ENCODE assay signal across 15 mouse cellular contexts in genomic region chr9:96142499-96142898, GRCm38 (mm10).
"Had no signal": no experiment of that assay in that cellular context is flagged by ENCODE, and none has a peak within 500 bp of the region (broad histone marks: within the 10 kb centered on the region; RNA-seq: fewer than 3 reads in every experiment).

No protein-coding gene starts in this region.

- DNase-seq: kidney, postnatal 25 days; lung, adult 2 months; lung, postnatal 36 days; thymus, adult 2 months; thymus, postnatal 25 days had no signal

- H3K27ac ChIP-seq: left cerebral cortex, adult 2 months; limb, embryonic 10.5 days; liver, embryonic 15.5 days; midbrain, embryonic 10.5 days; neural tube, embryonic 12.5 days; stomach, embryonic 15.5 days had no signal

- H3K9ac ChIP-seq: liver, embryonic 15.5 days; neural tube, embryonic 12.5 days; stomach, embryonic 15.5 days had no signal

- H3K36me3 ChIP-seq: liver, embryonic 15.5 days; midbrain, embryonic 10.5 days; neural tube, embryonic 12.5 days had no signal

- H3K4me1 ChIP-seq: limb, embryonic 10.5 days; liver, embryonic 15.5 days; neural tube, embryonic 12.5 days; stomach, embryonic 15.5 days had no signal

- ATAC-seq: intestine, postnatal 0 days; lung, postnatal 0 days had no signal

- H3K4me3 ChIP-seq: left cerebral cortex, adult 2 months; limb, embryonic 10.5 days; liver, embryonic 15.5 days; midbrain, embryonic 10.5 days; myocyte; neural tube, embryonic 12.5 days; stomach, embryonic 15.5 days had no signal

- H3K9me3 ChIP-seq: limb, embryonic 10.5 days; liver, embryonic 15.5 days; midbrain, embryonic 10.5 days; neural tube, embryonic 12.5 days; stomach, embryonic 15.5 days had no signal

- H3K4me2 ChIP-seq: liver, embryonic 11.5 days; liver, embryonic 15.5 days; neural tube, embryonic 12.5 days; stomach, embryonic 15.5 days had no signal

- H3K27me3 ChIP-seq: liver, embryonic 15.5 days; neural tube, embryonic 12.5 days; stomach, embryonic 15.5 days had no signal
